Mouse (Mus musculus) forebrain, postnatal 0 days (tissue): ENCODE measurements around the gene Pde4dip. TPM values are rescaled to one million over a fixed set of nuclear protein-coding genes. Genes with fewer than 3 reads are reported as not detected.

Source experiments
- ATAC-seq: fragments of 200-750 bp; cut with Nextera tagmentation; 2 replicates; pipeline ENCODE4 v1.8.0; 2017; ENCODE audit warnings: mild to moderate bottlenecking, moderate library complexity
- DNase-seq: peaks from one replicate; pipeline ENCODE4 v3.0.0-alpha.2; 2015
- H3K27ac ChIP-seq: fragments of 300-500 bp; sonication (generic); 2 replicates; pipeline ENCODE4 v1.5.1; 2014; ENCODE audit warnings: low read depth, mild to moderate bottlenecking, antibody characterized with exemption, low read length, moderate library complexity, mixed read lengths
- H3K27me3 ChIP-seq: fragments of 300-500 bp; sonication (generic); 2 replicates; pipeline ENCODE4 v1.6.1; 2014; ENCODE audit warnings: mild to moderate bottlenecking, low read length, mixed read lengths; ENCODE audit not compliant: insufficient read depth
- H3K36me3 ChIP-seq: fragments of 300-500 bp; sonication (generic); 2 replicates; pipeline ENCODE4 v1.6.1; 2014; ENCODE audit warnings: mild to moderate bottlenecking, moderate library complexity; ENCODE audit not compliant: insufficient read depth
- H3K4me1 ChIP-seq: fragments of 300-500 bp; sonication (generic); 2 replicates; pipeline ENCODE4 v1.6.1; 2014; ENCODE audit warnings: antibody characterized with exemption; ENCODE audit not compliant: insufficient read depth
- H3K4me2 ChIP-seq: fragments of 300-500 bp; sonication (generic); 2 replicates; pipeline ENCODE4 v1.6.1; 2014; ENCODE audit warnings: low read depth, mild to moderate bottlenecking, moderate library complexity
- H3K4me3 ChIP-seq: fragments of 300-500 bp; sonication (generic); 2 replicates; pipeline ENCODE4 v1.5.1; 2014; ENCODE audit warnings: low read depth, low read length, mixed read lengths
- H3K9ac ChIP-seq: fragments of 300-500 bp; sonication (generic); 2 replicates; pipeline ENCODE4 v1.6.1; 2014; ENCODE audit warnings: mild to moderate bottlenecking
- H3K9me3 ChIP-seq: fragments of 300-500 bp; sonication (generic); 2 replicates; pipeline ENCODE4 v1.6.1; 2016; ENCODE audit warnings: low read length
- CTCF ChIP-seq: sonication (generic); IDR thresholded peaks from 2 replicates; pipeline ENCODE4 v1.5.1; 2016; ENCODE audit warnings: antibody characterized with exemption, control low read depth, low read depth
- WGBS: fragments of 180-500 bp; shearing (Covaris S2); extraction: QIAGEN DNeasy Blood & Tissue Kit; methylation state at CpG from one replicate; pipeline ENCODE4 v1.1.7; 2014; 5-methylcytosine and 5-hydroxymethylcytosine counted together
- polyA plus RNA-seq: library from polyadenylated mRNA; unstranded; fragments of >200 nt; fragmentation: Nextera tagmentation; extraction: Ambion mirVana; gene quantifications from 2 replicates; pipeline ENCODE4 v1.2.1, GENCODE M21; 2015
- total RNA-seq: library from RNA; depleted of rRNA; stranded (reverse); fragments of >200 nt; gene quantifications from 2 replicates; pipeline ENCODE4 v1.2.3, GENCODE M21; 2014

The Pde4dip gene
- total and polyA plus RNA-seq, 2 experiments from 2014 or later: 53.1 to 118 TPM

DNA sequence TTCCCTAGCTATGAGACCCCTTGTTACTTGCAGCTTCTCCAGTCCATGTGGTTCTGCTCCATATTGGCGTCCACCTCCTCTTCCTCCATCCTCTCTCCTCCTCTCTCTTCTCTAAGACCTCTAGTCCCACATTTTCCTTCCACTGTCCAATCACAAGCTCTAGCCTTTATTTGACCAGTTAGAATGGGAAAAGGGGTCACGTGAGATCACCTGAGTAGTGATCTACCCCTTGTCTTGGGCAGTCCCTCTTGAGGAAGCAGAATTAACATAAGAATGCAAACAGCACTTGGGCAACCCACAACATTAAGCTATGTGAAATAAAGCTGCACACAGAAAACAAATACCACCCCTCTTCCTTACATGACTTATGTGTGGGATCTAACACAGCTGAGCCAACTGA lies 160.7 kb downstream of the Pde4dip start:
- peaks cover 10% of the 10 kb centered on the region; the same call in 1 of the 2 replicates for H3K36me3 ChIP-seq
- H3K9me3 ChIP-seq: 0 out of 2 replicates have a peak, but pooled peaks cover 13% of the 10 kb centered on the region
- no peak overlapping the region for H3K9ac ChIP-seq
- H3K4me1 ChIP-seq: no peaks in the 10 kb centered on the region
- H3K4me3 ChIP-seq: no peak overlapping the region
- ATAC-seq: no peak
- DNase-seq: no peak
- no peak overlapping the region for H3K4me2 ChIP-seq
- TF ChIP-seq CTCF: no peak
- WGBS: 70% methylated on average over 2 of the region's 2 CpGs
- no peaks in the 10 kb centered on the region for H3K27me3 ChIP-seq
- H3K27ac ChIP-seq: no peak overlapping the region

DNA sequence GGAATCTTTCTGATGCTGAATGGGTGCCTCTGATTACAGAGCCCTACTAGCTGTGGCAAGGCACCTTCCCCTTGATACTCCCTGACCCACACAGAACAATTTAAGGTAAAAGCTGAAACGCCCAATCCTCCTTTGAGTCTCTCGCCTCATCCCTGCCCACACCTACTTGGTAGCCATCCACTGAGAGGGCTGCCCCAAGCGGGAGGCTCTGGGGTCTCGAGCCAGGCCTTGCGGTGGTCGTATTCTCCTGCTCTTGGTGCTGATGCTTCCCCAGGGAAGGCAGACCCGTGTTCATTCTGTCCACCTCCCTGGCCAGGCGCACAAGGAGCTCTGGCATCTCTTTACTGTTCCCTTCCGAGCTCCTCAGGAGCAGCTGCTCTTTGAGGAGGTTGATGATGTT lies 169.4 kb downstream of the Pde4dip start:
- no peak for TF ChIP-seq CTCF
- Histone ChIP-seq H3K9ac (no peak overlapping the region), H3K4me1 (no peaks in the 10 kb centered on the region), H3K4me3 (no peak overlapping the region), H3K36me3 (peaks cover 35% of the 10 kb centered on the region), H3K27ac (no peak overlapping the region), H3K9me3 (0 out of 2 replicates have a peak, but pooled peaks cover 15% of the 10 kb centered on the region), H3K4me2 (no peak overlapping the region), H3K27me3 (no peaks in the 10 kb centered on the region)
- ATAC-seq (no peak), DNase-seq (no peak)
- WGBS: 86% methylated on average over 9 of the region's 9 CpGs

DNA sequence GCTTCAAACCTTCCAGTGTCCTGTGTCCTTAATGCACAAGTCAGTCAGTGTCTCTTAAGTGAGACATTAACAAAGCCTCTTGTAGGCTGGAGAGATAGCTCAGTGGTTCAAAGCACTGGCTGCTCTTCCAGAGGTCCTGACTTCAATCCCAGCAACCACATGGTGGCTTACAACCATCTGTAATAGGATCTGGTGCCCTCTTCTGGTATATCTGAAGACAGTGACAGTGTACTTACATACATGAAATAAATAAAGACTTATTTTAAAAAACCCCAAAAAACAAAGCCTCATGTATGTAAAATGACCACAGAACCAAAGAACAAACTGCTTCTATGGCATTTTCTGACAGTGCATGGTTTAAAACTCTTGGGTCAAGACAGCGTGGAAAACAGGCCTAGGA lies 172.6 kb downstream of the Pde4dip start:
- WGBS: 92% methylated on average over 1 of the region's 1 CpGs
- DNase-seq (no peak), ATAC-seq (no peak)
- no peaks in the 10 kb centered on the region for H3K4me1 ChIP-seq
- no peak overlapping the region for H3K4me2 ChIP-seq
- H3K27me3 ChIP-seq: no peaks in the 10 kb centered on the region
- H3K9ac ChIP-seq: no peak overlapping the region
- no peak overlapping the region for H3K27ac ChIP-seq
- TF ChIP-seq CTCF: no peak
- H3K36me3 ChIP-seq: peaks cover 44% of the 10 kb centered on the region
- no peaks in the 10 kb centered on the region for H3K9me3 ChIP-seq
- no peak overlapping the region for H3K4me3 ChIP-seq

DNA sequence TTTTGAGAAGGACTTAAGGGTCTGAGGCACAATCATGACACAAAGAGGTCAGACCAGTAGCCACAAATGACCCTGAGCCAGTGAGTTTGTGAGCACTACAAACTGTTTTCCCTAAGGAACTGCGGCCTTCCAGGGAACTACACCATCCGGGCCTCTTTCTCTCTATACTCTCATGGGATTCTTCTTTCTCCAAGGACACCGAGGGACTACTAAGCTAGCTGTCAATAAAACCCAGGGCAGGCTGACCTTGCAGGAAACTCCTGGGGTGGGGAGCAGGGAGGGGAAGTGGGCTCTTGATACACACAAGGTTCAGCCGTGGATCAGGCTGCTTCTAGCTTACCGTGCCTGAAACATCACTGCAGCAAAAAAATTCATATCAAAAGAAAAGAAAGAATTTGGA lies 177.6 kb downstream of the Pde4dip start:
- ATAC-seq (no peak), DNase-seq (no peak)
- H3K27me3 ChIP-seq: no peaks in the 10 kb centered on the region
- no peak overlapping the region for H3K27ac ChIP-seq
- no peak overlapping the region for H3K4me2 ChIP-seq
- H3K4me3 ChIP-seq: no peak overlapping the region
- H3K9ac ChIP-seq: no peak overlapping the region
- WGBS: 69% methylated on average over 5 of the region's 5 CpGs
- H3K36me3 ChIP-seq: peaks cover 42% of the 10 kb centered on the region
- H3K9me3 ChIP-seq: no peaks in the 10 kb centered on the region
- no peaks in the 10 kb centered on the region for H3K4me1 ChIP-seq
- no peak for TF ChIP-seq CTCF

DNA sequence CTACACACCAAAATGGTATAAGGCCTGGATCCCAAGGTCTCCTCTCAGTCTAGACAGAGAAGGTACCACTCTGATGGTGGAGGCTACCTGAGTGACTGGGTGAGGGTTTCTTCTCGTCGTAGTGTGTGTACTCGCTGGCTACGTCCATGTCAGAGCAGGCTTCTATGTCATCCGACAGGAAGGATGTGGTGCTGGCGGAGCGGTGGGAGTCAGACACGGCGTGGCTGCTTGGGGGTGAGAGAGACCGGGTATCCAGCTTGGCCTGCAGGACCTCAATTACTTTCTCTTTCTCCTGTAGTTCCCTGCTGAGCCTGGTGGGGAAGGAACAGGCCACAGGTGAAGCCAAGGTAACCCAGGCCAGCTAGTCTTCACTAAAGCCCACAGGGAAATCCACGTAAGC lies 178.4 kb downstream of the Pde4dip start:
- ATAC-seq: no peak

DNA sequence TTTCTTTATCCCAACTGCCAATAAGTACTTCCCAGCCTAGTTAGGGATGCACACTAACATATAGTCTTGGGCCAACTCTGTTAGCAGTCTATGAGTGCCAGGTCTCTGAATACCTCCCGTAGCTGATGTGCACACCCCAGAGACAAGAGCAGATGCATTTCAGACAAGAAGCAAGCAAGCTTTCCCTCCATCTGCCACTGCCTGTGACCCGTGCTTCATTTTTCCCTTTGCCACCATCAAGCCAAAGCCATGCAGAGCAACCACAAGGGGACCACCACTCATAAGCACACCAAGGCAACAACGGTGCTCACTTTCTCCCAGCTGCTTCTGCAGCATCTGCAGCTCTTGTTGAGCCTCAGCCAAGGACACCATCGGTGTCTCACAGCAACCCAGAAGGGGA lies 181.9 kb downstream of the Pde4dip start:
- WGBS: 92% methylated on average over 4 of the region's 4 CpGs
- H3K4me1 ChIP-seq: no peaks in the 10 kb centered on the region
- no peak overlapping the region for H3K4me3 ChIP-seq
- H3K9ac ChIP-seq: no peak overlapping the region
- peaks cover 42% of the 10 kb centered on the region for H3K36me3 ChIP-seq
- no peak for TF ChIP-seq CTCF
- H3K27ac ChIP-seq: no peak overlapping the region
- DNase-seq (no peak), ATAC-seq (no peak)
- H3K27me3 ChIP-seq: no peaks in the 10 kb centered on the region
- no peak overlapping the region for H3K4me2 ChIP-seq
- H3K9me3 ChIP-seq: no peaks in the 10 kb centered on the region

More for the DNA sequence above, 178.4 kb downstream of the Pde4dip start:
- H3K4me3 ChIP-seq: no peak overlapping the region
- no peaks in the 10 kb centered on the region for H3K9me3 ChIP-seq
- DNase-seq: no peak
- H3K4me2 ChIP-seq: no peak overlapping the region
- peaks cover 41% of the 10 kb centered on the region for H3K36me3 ChIP-seq
- H3K27ac ChIP-seq: no peak overlapping the region
- no peak for TF ChIP-seq CTCF
- no peak overlapping the region for H3K9ac ChIP-seq
- no peaks in the 10 kb centered on the region for H3K4me1 ChIP-seq
- WGBS: 92% methylated on average over 11 of the region's 11 CpGs
- H3K27me3 ChIP-seq: no peaks in the 10 kb centered on the region

DNA sequence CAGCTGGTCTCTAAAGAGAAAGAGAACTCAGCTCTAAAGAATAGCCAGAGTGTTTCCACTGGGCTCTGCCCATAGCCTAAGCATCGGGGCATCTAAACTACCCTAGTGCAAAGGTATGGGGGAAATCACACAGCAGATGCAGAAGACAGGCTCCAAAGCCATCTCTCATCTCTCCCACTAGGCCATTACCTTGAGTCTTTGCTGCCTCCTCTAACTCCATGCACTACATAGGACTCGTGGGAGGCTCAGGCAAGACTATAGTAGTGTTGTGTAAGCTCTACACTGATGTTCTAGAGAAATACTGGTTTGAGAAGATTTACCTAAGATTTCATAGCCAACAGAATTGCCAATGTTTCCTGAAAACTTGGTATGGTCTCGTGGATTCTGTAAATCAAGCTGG lies 183.0 kb downstream of the Pde4dip start:
- TF ChIP-seq CTCF: no peak
- H3K9ac ChIP-seq: no peak overlapping the region
- no peak for ATAC-seq
- DNase-seq: no peak
- no peak overlapping the region for H3K27ac ChIP-seq
- H3K27me3 ChIP-seq: no peaks in the 10 kb centered on the region
- no peak overlapping the region for H3K4me2 ChIP-seq
- no peaks in the 10 kb centered on the region for H3K4me1 ChIP-seq
- 83% methylated on average over 3 of the region's 3 CpGs for WGBS
- H3K36me3 ChIP-seq: peaks cover 42% of the 10 kb centered on the region
- H3K9me3 ChIP-seq: no peaks in the 10 kb centered on the region
- no peak overlapping the region for H3K4me3 ChIP-seq
